Mouse (Mus musculus) lung, postnatal 0 days (tissue): Measurements from ENCODE around the gene Gpr152. TPM values are rescaled to one million over a fixed set of nuclear protein-coding genes. Genes with fewer than 3 reads are reported as not detected.

ENCODE experiments used
- ATAC-seq: fragments of 200-750 bp; cut with Nextera tagmentation; 2 replicates; pipeline ENCODE4 v1.8.0; 2017; ENCODE audit warnings: moderate library complexity
- DNase-seq: peaks from one replicate; pipeline ENCODE4 v3.0.0-alpha.2; 2016; ENCODE audit warnings: low spot score
- H3K27ac ChIP-seq: fragments of 300-500 bp; sonication (generic); 2 replicates; pipeline ENCODE4 v1.5.1; 2014; ENCODE audit warnings: antibody characterized with exemption, mild to moderate bottlenecking, low read length, mixed read lengths
- H3K27me3 ChIP-seq: fragments of 300-500 bp; sonication (generic); replicated peaks from 2 replicates; pipeline ENCODE4 v1.6.1; 2014; ENCODE audit warnings: low read length, mixed read lengths; ENCODE audit not compliant: insufficient read depth
- H3K36me3 ChIP-seq: fragments of 300-500 bp; sonication (generic); 2 replicates; pipeline ENCODE4 v1.6.1; 2014; ENCODE audit warnings: low read length, mixed read lengths; ENCODE audit not compliant: insufficient read depth
- H3K4me1 ChIP-seq: fragments of 300-500 bp; sonication (generic); 2 replicates; pipeline ENCODE4 v1.6.1; 2014; ENCODE audit warnings: antibody characterized with exemption, low read depth, low read length, mixed read lengths; ENCODE audit not compliant: insufficient read depth
- H3K4me2 ChIP-seq: fragments of 300-500 bp; sonication (generic); replicated peaks from 2 replicates; pipeline ENCODE4 v1.6.1; 2014; ENCODE audit warnings: low read depth, mild to moderate bottlenecking, low read length, moderate library complexity, mixed read lengths
- H3K4me3 ChIP-seq: fragments of 300-500 bp; sonication (generic); 2 replicates; pipeline ENCODE4 v1.5.1; 2014; ENCODE audit warnings: low read depth, low read length
- H3K9ac ChIP-seq: fragments of 300-500 bp; sonication (generic); replicated peaks from 2 replicates; pipeline ENCODE4 v1.6.1; 2014; ENCODE audit warnings: low read depth, mild to moderate bottlenecking
- H3K9me3 ChIP-seq: fragments of 300-500 bp; sonication (generic); 2 replicates; pipeline ENCODE4 v1.6.1; 2016; ENCODE audit warnings: low read length, mixed read lengths
- CTCF ChIP-seq: IDR thresholded peaks from 2 replicates; pipeline ENCODE4 v1.5.1; 2016; ENCODE audit warnings: antibody characterized with exemption, mild to moderate bottlenecking
- EP300 ChIP-seq: IDR thresholded peaks from 2 replicates; pipeline ENCODE4 v1.6.1; 2016; ENCODE audit warnings: antibody characterized with exemption, mild to moderate bottlenecking, control low read depth
- WGBS: fragments of 180-500 bp; shearing (Covaris S2); extraction: QIAGEN DNeasy Blood & Tissue Kit; methylation state at CpG from one replicate; pipeline ENCODE4 v1.1.7; 2014; 5-methylcytosine and 5-hydroxymethylcytosine counted together
- polyA plus RNA-seq: library from polyadenylated mRNA; unstranded; fragments of >200 nt; fragmentation: Nextera tagmentation; extraction: Ambion mirVana; gene quantifications from 2 replicates; pipeline ENCODE4 v1.2.1, GENCODE M21; 2015

The Gpr152 gene
- polyA plus RNA-seq, 1 experiment from 2014 or later: not detected

GRCm38 (mm10) chr19:4169810-4170209 is 30.2 kb downstream of the Gpr152 start:
- H3K27ac ChIP-seq: peak overlapping the region; percentile 93
- no peaks in the 10 kb centered on the region for H3K9me3 ChIP-seq
- WGBS: 4% methylated on average over 22 of the region's 27 CpGs
- ATAC-seq: no peak
- TF ChIP-seq EP300: no peak
- no peak for TF ChIP-seq CTCF
- H3K36me3 ChIP-seq: no peaks in the 10 kb centered on the region; the same call in 1 of the 2 replicates
- H3K4me3 ChIP-seq: peak overlapping the region; percentile 39
- DNase-seq: no peak
- H3K27me3 ChIP-seq: no peaks in the 10 kb centered on the region
- H3K4me1 ChIP-seq: peaks cover 11% of the 10 kb centered on the region; the same call in 1 of the 2 replicates
- peak overlapping the region; percentile 73 for H3K9ac ChIP-seq
- peak overlapping the region; percentile 79 for H3K4me2 ChIP-seq

GRCm38 (mm10) chr19:4170723-4171392 is 31.3 kb downstream of the Gpr152 start:
- Histone ChIP-seq H3K9me3 (no peaks in the 10 kb centered on the region), H3K27me3 (no peaks in the 10 kb centered on the region), H3K4me2 (no peak overlapping the region), H3K4me3 (no peak overlapping the region), H3K36me3 (no peaks in the 10 kb centered on the region; the same call in 1 of the 2 replicates), H3K27ac (peak overlapping the region; percentile 26; the same call in 1 of the 2 replicates), H3K4me1 (peaks cover 18% of the 10 kb centered on the region; the same call in 1 of the 2 replicates), H3K9ac (no peak overlapping the region)
- 95% methylated on average over 10 of the region's 10 CpGs for WGBS
- ATAC-seq (no peak), DNase-seq (no peak)
- TF ChIP-seq CTCF (no peak), EP300 (no peak)

GRCm38 (mm10) chr19:4171393-4172290 is 32.1 kb downstream of the Gpr152 start:
- DNase-seq: peak; percentile 48
- Histone ChIP-seq H3K27ac (peak overlapping the region; percentile 26), H3K9ac (no peak overlapping the region), H3K9me3 (no peaks in the 10 kb centered on the region), H3K4me1 (peaks cover 18% of the 10 kb centered on the region; the same call in 1 of the 2 replicates), H3K36me3 (no peaks in the 10 kb centered on the region; the same call in 1 of the 2 replicates), H3K4me2 (no peak overlapping the region), H3K27me3 (no peaks in the 10 kb centered on the region), H3K4me3 (no peak overlapping the region)
- TF ChIP-seq CTCF (no peak), EP300 (no peak)
- WGBS: 40% methylated on average over 13 of the region's 13 CpGs
- ATAC-seq: no peak

- Histone ChIP-seq H3K36me3 (no peaks in the 10 kb centered on the region; the same call in 1 of the 2 replicates), H3K4me1 (peaks cover 18% of the 10 kb centered on the region; the same call in 1 of the 2 replicates), H3K9ac (no peak overlapping the region), H3K27ac (no peak overlapping the region), H3K27me3 (no peaks in the 10 kb centered on the region), H3K4me2 (no peak overlapping the region), H3K9me3 (no peaks in the 10 kb centered on the region), H3K4me3 (no peak overlapping the region)
- 62% methylated on average over 11 of the region's 11 CpGs for WGBS
- ATAC-seq (no peak), DNase-seq (no peak)
- TF ChIP-seq CTCF (no peak), EP300 (no peak)
These were observed 33.3 kb downstream of the Gpr152 start for GRCm38 (mm10) chr19:4172925-4173324.

- H3K9me3 ChIP-seq: no peaks in the 10 kb centered on the region
- DNase-seq (peak; percentile 67), ATAC-seq (peak; percentile 82)
- no peaks in the 10 kb centered on the region for H3K27me3 ChIP-seq
- H3K27ac ChIP-seq: no peak within 1 kb of the TSS; the same call in 1 of the 2 replicates
- H3K36me3 ChIP-seq: no peaks in the 10 kb centered on the region; the same call in 1 of the 2 replicates
- no peak for TF ChIP-seq EP300
- TF ChIP-seq CTCF: no peak
- WGBS: 11% methylated on average over 10 of the region's 11 CpGs
- peaks cover 12% of the 10 kb centered on the region; the same call in 1 of the 2 replicates for H3K4me1 ChIP-seq
- no peak within 1 kb of the TSS for H3K4me3 ChIP-seq
- no peak within 1 kb of the TSS for H3K9ac ChIP-seq
- peak within 1 kb of the TSS; percentile 47 for H3K4me2 ChIP-seq
These were observed 35.9 kb downstream of the Gpr152 start, which contains the start of gene Carns1 for GRCm38 (mm10) chr19:4175368-4175947. TSS of gene Carns1 (minus strand) at chr19:4175479.
